Mouse (Mus musculus) E14TG2a.4 (cell line): ENCODE measurements around the gene Kcnh6.

Experiments
- CTCF ChIP-seq: conservative IDR thresholded peaks from 2 replicates; pipeline ENCODE4 v1.5.1; 2014; ENCODE audit warnings: low read length
- POU5F1 ChIP-seq: IDR thresholded peaks from 2 replicates; pipeline ENCODE4 v1.6.1; 2014; ENCODE audit warnings: low read length, borderline replicate concordance

DNA sequence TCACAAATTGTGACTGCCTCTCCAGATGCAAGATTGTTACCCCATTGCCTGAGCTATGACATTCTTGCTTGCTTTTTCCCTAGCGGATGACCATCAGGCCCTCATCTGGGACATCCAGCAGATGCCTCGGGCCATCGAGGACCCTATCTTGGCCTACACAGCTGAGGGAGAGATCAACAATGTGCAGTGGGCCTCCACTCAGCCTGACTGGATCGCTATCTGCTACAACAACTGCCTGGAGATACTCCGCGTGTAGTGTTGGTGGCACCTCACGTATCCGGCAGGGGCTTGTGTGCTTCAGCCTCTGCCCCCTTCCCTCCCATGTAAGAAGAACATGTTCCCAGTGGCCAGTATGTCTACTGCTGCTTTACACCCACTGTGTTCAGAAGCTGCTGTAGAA, 46.7 kb downstream of the Kcnh6 start:
- TF ChIP-seq CTCF = no peak
- no peak for TF ChIP-seq POU5F1
